Mouse (Mus musculus): ENCODE data around the gene Nupl2. TPM values are rescaled to one million over a fixed set of nuclear protein-coding genes. Genes with fewer than 3 reads are reported as not detected.

Nupl2 gene
- polyA plus RNA-seq, 1 experiment = 16.2 TPM

GRCm38 (mm10) chr5:24169881-24170280, 5.1 kb downstream of the Nupl2 start:
- H3K4me3 ChIP-seq (ENCODE audit: insufficient read depth, low read length) = no peak overlapping the region
- H3K4me1 ChIP-seq (ENCODE audit: control insufficient read depth, insufficient read depth, low read length) = peaks cover 4% of the 10 kb centered on the region; the same call in 1 of the 2 replicates
- TF ChIP-seq POLR2A (IDR thresholded peaks at IDR 0.05; ENCODE audit: low read depth, low read length) (no peak), CTCF (IDR thresholded peaks at IDR 0.05; ENCODE audit: borderline replicate concordance, insufficient read depth, low read length) (no peak)
- no peak overlapping the region for H3K27ac ChIP-seq (ENCODE audit: insufficient read depth, low read length)

GRCm38 (mm10) chr5:24172092-24172491, 7.3 kb downstream of the Nupl2 start:
- H3K4me1 ChIP-seq (ENCODE audit: control insufficient read depth, insufficient read depth, low read length) = no peaks in the 10 kb centered on the region
- no peak overlapping the region for H3K4me3 ChIP-seq (ENCODE audit: insufficient read depth, low read length)
- no peak overlapping the region for H3K27ac ChIP-seq (ENCODE audit: insufficient read depth, low read length)
- TF ChIP-seq CTCF (IDR thresholded peaks at IDR 0.05; ENCODE audit: borderline replicate concordance, insufficient read depth, low read length) = no peak
- TF ChIP-seq POLR2A (IDR thresholded peaks at IDR 0.05; ENCODE audit: low read depth, low read length) = no peak

- no peak overlapping the region for H3K4me3 ChIP-seq (ENCODE audit: insufficient read depth, low read length)
- no peak for TF ChIP-seq CTCF (IDR thresholded peaks at IDR 0.05; ENCODE audit: borderline replicate concordance, insufficient read depth, low read length)
- TF ChIP-seq POLR2A (IDR thresholded peaks at IDR 0.05; ENCODE audit: low read depth, low read length) = no peak
- H3K27ac ChIP-seq (ENCODE audit: insufficient read depth, low read length) = no peak overlapping the region
- H3K4me1 ChIP-seq (ENCODE audit: control insufficient read depth, insufficient read depth, low read length) = no peaks in the 10 kb centered on the region
Measured at GRCm38 (mm10) chr5:24181514-24182295, 16.9 kb downstream of the Nupl2 start.

DNA sequence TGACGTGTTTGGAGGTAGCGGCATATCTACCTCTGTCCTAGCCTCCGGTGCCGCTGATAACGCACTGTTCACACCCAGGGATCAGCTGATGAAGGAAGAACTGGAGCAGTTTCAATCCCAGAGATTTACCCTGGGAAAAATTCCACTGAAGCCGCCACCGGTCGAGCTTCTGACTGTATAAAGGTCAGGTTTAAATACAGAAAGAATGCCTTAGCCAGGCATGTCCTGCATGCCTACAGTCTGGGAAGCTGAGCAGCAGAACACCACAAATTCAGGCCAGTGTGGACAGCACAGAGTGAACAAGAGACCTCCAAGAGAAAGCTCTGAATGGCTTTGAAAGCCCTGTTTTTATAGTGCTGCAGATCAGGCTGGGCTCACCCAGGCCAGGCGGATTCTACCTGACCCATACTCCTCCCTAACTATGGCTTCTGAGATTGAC, 17.6 kb downstream of the Nupl2 start:
- Histone ChIP-seq H3K27ac (ENCODE audit: insufficient read depth, low read length) (no peak overlapping the region), H3K4me3 (ENCODE audit: insufficient read depth, low read length) (no peak overlapping the region), H3K4me1 (ENCODE audit: control insufficient read depth, insufficient read depth, low read length) (no peaks in the 10 kb centered on the region)
- TF ChIP-seq POLR2A (IDR thresholded peaks at IDR 0.05; ENCODE audit: low read depth, low read length) = no peak
- TF ChIP-seq CTCF (IDR thresholded peaks at IDR 0.05; ENCODE audit: borderline replicate concordance, insufficient read depth, low read length) = no peak

GRCm38 (mm10) chr5:24183096-24183495, 18.3 kb downstream of the Nupl2 start:
- H3K27ac ChIP-seq (ENCODE audit: insufficient read depth, low read length) = no peak overlapping the region
- TF ChIP-seq POLR2A (IDR thresholded peaks at IDR 0.05; ENCODE audit: low read depth, low read length) = no peak
- no peak for TF ChIP-seq CTCF (IDR thresholded peaks at IDR 0.05; ENCODE audit: borderline replicate concordance, insufficient read depth, low read length)

GRCm38 (mm10) chr5:24184011-24184410, 19.2 kb downstream of the Nupl2 start:
- Histone ChIP-seq H3K4me3 (ENCODE audit: insufficient read depth, low read length) (no peak overlapping the region), H3K27ac (ENCODE audit: insufficient read depth, low read length) (no peak overlapping the region), H3K4me1 (ENCODE audit: control insufficient read depth, insufficient read depth, low read length) (no peaks in the 10 kb centered on the region)
- no peak for TF ChIP-seq POLR2A (IDR thresholded peaks at IDR 0.05; ENCODE audit: low read depth, low read length)
- TF ChIP-seq CTCF (IDR thresholded peaks at IDR 0.05; ENCODE audit: borderline replicate concordance, insufficient read depth, low read length) = no peak

More at GRCm38 (mm10) chr5:24183096-24183495, 18.3 kb downstream of the Nupl2 start:
- H3K4me1 ChIP-seq (ENCODE audit: control insufficient read depth, insufficient read depth, low read length) = no peaks in the 10 kb centered on the region
- no peak overlapping the region for H3K4me3 ChIP-seq (ENCODE audit: insufficient read depth, low read length)

DNA sequence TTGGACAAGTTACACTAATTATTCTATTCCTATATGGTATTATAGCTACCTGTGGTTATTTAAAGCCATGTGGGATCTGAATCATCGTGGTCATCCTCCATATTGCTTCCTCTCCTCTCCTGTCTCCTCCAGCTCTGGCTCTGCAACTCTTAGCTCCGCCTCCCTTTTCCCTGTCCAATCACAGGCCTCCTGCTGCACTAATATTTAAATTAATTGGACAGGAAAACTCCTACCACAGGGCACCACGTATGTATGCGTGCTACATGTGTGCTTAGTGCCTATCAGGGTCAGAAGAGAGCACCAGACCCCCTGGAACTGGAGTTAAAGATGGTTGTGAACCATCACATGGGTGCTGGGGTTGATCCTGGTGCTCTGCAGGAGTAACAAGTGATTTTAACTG, 23.7 kb downstream of the Nupl2 start:
- H3K27ac ChIP-seq (ENCODE audit: insufficient read depth, low read length) = no peak overlapping the region
- H3K4me3 ChIP-seq (ENCODE audit: insufficient read depth, low read length) = no peak overlapping the region
- no peaks in the 10 kb centered on the region for H3K4me1 ChIP-seq (ENCODE audit: control insufficient read depth, insufficient read depth, low read length)
- TF ChIP-seq POLR2A (IDR thresholded peaks at IDR 0.05; ENCODE audit: low read depth, low read length) (no peak), CTCF (IDR thresholded peaks at IDR 0.05; ENCODE audit: borderline replicate concordance, insufficient read depth, low read length) (no peak)

DNA sequence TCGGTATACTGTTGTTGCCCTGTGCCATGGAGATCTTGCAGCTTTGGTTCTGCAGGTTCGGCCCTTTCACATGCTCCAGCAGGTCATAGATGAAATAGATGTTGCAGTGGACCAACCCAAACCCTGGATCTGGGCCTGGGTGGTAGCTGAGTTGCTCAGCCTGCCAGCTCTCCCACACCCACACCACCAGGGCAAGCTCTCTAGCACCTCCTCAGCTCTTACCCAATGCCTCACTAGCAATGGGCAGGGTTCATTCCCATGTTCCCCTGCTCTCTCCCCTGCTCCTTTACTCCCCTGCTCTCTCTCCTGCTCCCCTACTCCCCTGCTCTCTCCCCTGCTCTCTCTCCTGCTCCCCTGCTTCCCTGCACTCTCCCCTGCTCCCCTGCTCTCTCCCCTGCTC, 27.1 kb downstream of the Nupl2 start:
- TF ChIP-seq CTCF (IDR thresholded peaks at IDR 0.05; ENCODE audit: borderline replicate concordance, insufficient read depth, low read length) (no peak), POLR2A (IDR thresholded peaks at IDR 0.05; ENCODE audit: low read depth, low read length) (no peak)
- no peak overlapping the region for H3K4me3 ChIP-seq (ENCODE audit: insufficient read depth, low read length)
- H3K4me1 ChIP-seq (ENCODE audit: control insufficient read depth, insufficient read depth, low read length) = no peaks in the 10 kb centered on the region
- H3K27ac ChIP-seq (ENCODE audit: insufficient read depth, low read length) = no peak overlapping the region

DNA sequence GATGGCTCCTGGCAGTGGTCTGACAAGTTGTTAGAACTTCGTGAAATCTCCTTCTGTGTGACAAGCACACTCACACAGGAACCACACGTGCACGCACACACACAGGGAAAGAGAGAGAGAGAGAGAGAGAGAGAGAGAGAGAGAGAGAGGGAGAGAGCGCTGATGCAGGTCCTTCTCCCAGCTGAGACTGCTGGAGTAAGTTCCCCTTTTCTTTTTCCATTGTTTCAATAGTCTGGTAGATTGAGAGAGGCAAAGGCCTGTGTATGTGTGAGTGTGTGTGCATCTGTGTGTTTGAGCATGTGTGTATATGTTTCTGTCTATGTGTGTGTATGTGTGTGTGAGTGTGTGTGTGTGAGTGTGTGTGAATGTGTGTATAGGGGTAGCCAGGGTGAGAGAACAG, 36.2 kb downstream of the Nupl2 start:
- Histone ChIP-seq H3K4me1 (ENCODE audit: control insufficient read depth, insufficient read depth, low read length) (no peaks in the 10 kb centered on the region), H3K4me3 (ENCODE audit: insufficient read depth, low read length) (no peak overlapping the region), H3K27ac (ENCODE audit: insufficient read depth, low read length) (no peak overlapping the region)
- TF ChIP-seq POLR2A (IDR thresholded peaks at IDR 0.05; ENCODE audit: low read depth, low read length) (no peak), CTCF (IDR thresholded peaks at IDR 0.05; ENCODE audit: borderline replicate concordance, insufficient read depth, low read length) (no peak)

- Histone ChIP-seq H3K4me3 (ENCODE audit: insufficient read depth, low read length) (no peak overlapping the region), H3K27ac (ENCODE audit: insufficient read depth, low read length) (no peak overlapping the region), H3K4me1 (ENCODE audit: control insufficient read depth, insufficient read depth, low read length) (no peaks in the 10 kb centered on the region)
- TF ChIP-seq POLR2A (IDR thresholded peaks at IDR 0.05; ENCODE audit: low read depth, low read length) (no peak), CTCF (IDR thresholded peaks at IDR 0.05; ENCODE audit: borderline replicate concordance, insufficient read depth, low read length) (no peak)
Measured at GRCm38 (mm10) chr5:24202492-24202891, 37.7 kb downstream of the Nupl2 start.

Data from embryonic fibroblast, embryonic 13.5 days (primary cell).